ENCODE assay signal across 8 mouse cellular contexts in genomic region chr5:113736522-113737164, GRCm38 (mm10). TPM values are rescaled to one million over a fixed set of nuclear protein-coding genes. Genes with fewer than 3 reads are reported as not detected.
A peak's percentile ranks its signal among the peaks of the same experiment; 100 is the strongest.
DNase-seq lines count a peak whose midpoint lies in the region; ATAC-seq and TF ChIP-seq lines count a peak whose summit lies in the region.

No protein-coding gene starts in this region.

- WGBS in heart, adult 2 months = 33% methylated on average over 15 of the region's 15 CpGs
- WGBS in embryonic facial prominence, embryonic 12.5 days = 44% methylated on average over 15 of the region's 15 CpGs
- 43% methylated on average over 15 of the region's 15 CpGs for WGBS in limb, embryonic 13.5 days

- no peaks in the 10 kb centered on the region for H3K9me3 ChIP-seq in embryonic facial prominence, embryonic 12.5 days
- no peaks in the 10 kb centered on the region for H3K9me3 ChIP-seq in limb, embryonic 13.5 days

- no peak for TF ChIP-seq POLR2A in heart, adult 2 months (IDR thresholded peaks at IDR 0.05; ENCODE audit: insufficient read depth, low read depth, low read length)

- no peaks in the 10 kb centered on the region for H3K27me3 ChIP-seq in heart, adult 2 months (ENCODE audit: control insufficient read depth, insufficient read depth, low read length)
- no peaks in the 10 kb centered on the region for H3K27me3 ChIP-seq in embryonic facial prominence, embryonic 12.5 days
- no peaks in the 10 kb centered on the region for H3K27me3 ChIP-seq in limb, embryonic 13.5 days

- peak overlapping the region; percentile 82 for H3K9ac ChIP-seq in heart, adult 2 months (ENCODE audit: low read depth, low read length)
- peak overlapping the region; percentile 71 for H3K9ac ChIP-seq in embryonic facial prominence, embryonic 12.5 days
- peak overlapping the region; percentile 76 for H3K9ac ChIP-seq in limb, embryonic 13.5 days

- peak overlapping the region; percentile 92; the same call in 1 of the 2 replicates for H3K27ac ChIP-seq in heart, adult 2 months
- peak overlapping the region; percentile 90; the same call in 1 of the 2 replicates for H3K27ac ChIP-seq in embryonic facial prominence, embryonic 12.5 days
- peak overlapping the region; percentile 89; the same call in 1 of the 2 replicates for H3K27ac ChIP-seq in limb, embryonic 13.5 days

- ATAC-seq in embryonic facial prominence, embryonic 12.5 days (ENCODE audit: insufficient number of reproducible peaks, insufficient read depth, low FRiP score, low TSS enrichment) = no peak
- no peak for ATAC-seq in limb, embryonic 13.5 days (ENCODE audit: low FRiP score, low read depth)

- TF ChIP-seq CTCF in heart, adult 2 months (IDR thresholded peaks at IDR 0.05) = no peak

- no peak for TF ChIP-seq EP300 in heart, adult 2 months (IDR thresholded peaks at IDR 0.05; ENCODE audit: insufficient read depth, low read depth, low read length)

- peaks cover 5% of the 10 kb centered on the region; the same call in 1 of the 2 replicates for H3K4me1 ChIP-seq in heart, adult 2 months (ENCODE audit: control insufficient read depth, insufficient read depth, low read length)
- H3K4me1 ChIP-seq in embryonic facial prominence, embryonic 12.5 days = peaks cover 15% of the 10 kb centered on the region
- peaks cover 25% of the 10 kb centered on the region for H3K4me1 ChIP-seq in limb, embryonic 13.5 days

- H3K4me3 ChIP-seq in heart, adult 2 months = peak overlapping the region; percentile 90
- H3K4me3 ChIP-seq in embryonic facial prominence, embryonic 12.5 days = peak overlapping the region; percentile 70
- peak overlapping the region; percentile 59 for H3K4me3 ChIP-seq in limb, embryonic 13.5 days

- no peaks in the 10 kb centered on the region for H3K36me3 ChIP-seq in heart, adult 2 months (ENCODE audit: control insufficient read depth, insufficient read depth, low read length)
- H3K36me3 ChIP-seq in embryonic facial prominence, embryonic 12.5 days = peaks cover 35% of the 10 kb centered on the region
- peaks cover 44% of the 10 kb centered on the region for H3K36me3 ChIP-seq in limb, embryonic 13.5 days

- no peak for DNase-seq in heart, adult 2 months
- no peak for DNase-seq in heart, postnatal 4 days
- peak; percentile 32 for DNase-seq in 3T3-L1 (ENCODE audit: low read depth, low spot score)
- DNase-seq in testis, postnatal 10 days (ENCODE audit: low spot score) = peak; percentile 69
- no peak for DNase-seq in yolk sac, embryonic 10.5 days (ENCODE audit: low spot score)
- DNase-seq in lung, postnatal 25 days (ENCODE audit: low spot score) = no peak

- intact Hi-C loops in heart, adult 2 months (cut with DNase I) = loop anchor here (2.0 kb wide), 1 partner anchor 34 kb away; no protein-coding TSS in a partner anchor

- H3K79me2 ChIP-seq in heart, adult 2 months (replicated peaks; ENCODE audit: control insufficient read depth, insufficient read depth, low read length) = no peaks in the 10 kb centered on the region

- H3K4me2 ChIP-seq in embryonic facial prominence, embryonic 12.5 days (replicated peaks) = peak overlapping the region; percentile 64
- H3K4me2 ChIP-seq in limb, embryonic 13.5 days (replicated peaks) = peak overlapping the region; percentile 85

RNA-seq across cellular contexts. Expression of gene Ficd, which starts 1.0 kb away (rescaled TPM):
- total RNA-seq in heart, adult 2 months (2021) = 1 to 10 TPM; 8.7 to 9.3 TPM
- polyA plus RNA-seq in heart, adult 2 months (2012; rRNA removed) = 7.2 and 7.7 TPM in 2 replicates
- 1 to 10 TPM; 3.9 to 4.4 TPM for total RNA-seq in heart, postnatal 4 days (2021)
- polyA plus RNA-seq in embryonic facial prominence, embryonic 12.5 days (2016; fragmentation: Nextera tagmentation; extraction: Ambion mirVana) = 4.9 and 5.1 TPM in 2 replicates
- polyA plus RNA-seq in limb, embryonic 13.5 days (2015; fragmentation: Nextera tagmentation; extraction: Ambion mirVana) = 5.8 and 6.4 TPM in 2 replicates

RNA-seq across cellular contexts. Expression of gene 1700069L16Rik, which starts 12.1 kb away (rescaled TPM):
- total RNA-seq in heart, adult 2 months (2021) = not detected
- not detected in 2 replicates for polyA plus RNA-seq in heart, adult 2 months (2012; rRNA removed)
- not detected for total RNA-seq in heart, postnatal 4 days (2021)
- not detected in 2 replicates for polyA plus RNA-seq in embryonic facial prominence, embryonic 12.5 days (2016; fragmentation: Nextera tagmentation; extraction: Ambion mirVana)
- polyA plus RNA-seq in limb, embryonic 13.5 days (2015; fragmentation: Nextera tagmentation; extraction: Ambion mirVana) = not detected in 2 replicates

RNA-seq across cellular contexts. Expression of gene Sart3, which starts 35.7 kb away (rescaled TPM):
- total RNA-seq in heart, adult 2 months (2021) = 10 to 100 TPM; 12.2 to 14.4 TPM
- 10.2 and 13.6 TPM in 2 replicates for polyA plus RNA-seq in heart, adult 2 months (2012; rRNA removed)
- 10 to 100 TPM; 30.4 to 30.7 TPM for total RNA-seq in heart, postnatal 4 days (2021)
- polyA plus RNA-seq in embryonic facial prominence, embryonic 12.5 days (2016; fragmentation: Nextera tagmentation; extraction: Ambion mirVana) = 87.8 and 88.3 TPM in 2 replicates
- polyA plus RNA-seq in limb, embryonic 13.5 days (2015; fragmentation: Nextera tagmentation; extraction: Ambion mirVana) = 59.8 and 60.2 TPM in 2 replicates

RNA-seq across cellular contexts. Expression of gene Iscu, which starts 35.9 kb away (rescaled TPM):
- 100 to 1,000 TPM; 176 to 202 TPM for total RNA-seq in heart, adult 2 months (2021)
- 168 and 212 TPM in 2 replicates for polyA plus RNA-seq in heart, adult 2 months (2012; rRNA removed)
- total RNA-seq in heart, postnatal 4 days (2021) = 100 to 1,000 TPM; 102 to 104 TPM
- polyA plus RNA-seq in embryonic facial prominence, embryonic 12.5 days (2016; fragmentation: Nextera tagmentation; extraction: Ambion mirVana) = 109 and 111 TPM in 2 replicates
- 96.3 and 98.5 TPM in 2 replicates for polyA plus RNA-seq in limb, embryonic 13.5 days (2015; fragmentation: Nextera tagmentation; extraction: Ambion mirVana)

Comparison
In these comparisons a context has a peak if more than half of its experiments do, and no peak if none do; other contexts are left out.
1. DNase-seq: peak in 3T3-L1 (single experiment) and testis, postnatal 10 days (single experiment); none in heart, adult 2 months (0 of 2), heart, postnatal 4 days (single experiment), yolk sac, embryonic 10.5 days (single experiment) and lung, postnatal 25 days (single experiment).
2. Peak in every context shown above with its lines, with median percentiles within 50 percentile points of each other: H3K27ac ChIP-seq, H3K4me3 ChIP-seq and H3K9ac ChIP-seq.